Mouse (Mus musculus): ENCODE data around the gene Fbxl8. TPM values are rescaled to one million over a fixed set of nuclear protein-coding genes. Genes with fewer than 3 reads are reported as not detected.

Gene Fbxl8
- total RNA-seq, 2 experiments from 2014 or later: 2.2 to 2.7 TPM

GRCm38 (mm10) chr8:105303874-105304273, 39.4 kb downstream of the Fbxl8 start:
- no peak for DNase-seq (ENCODE audit: low spot score in 2 of 2)

- no peak for DNase-seq (ENCODE audit: low spot score in 2 of 2)
Measured at GRCm38 (mm10) chr8:105304325-105305210, 40.1 kb downstream of the Fbxl8 start.

GRCm38 (mm10) chr8:105305211-105306145, 41.0 kb downstream of the Fbxl8 start, which contains the start of gene Elmo3:
Gene Elmo3, plus strand, starts transcription at chr8:105305601.
- DNase-seq (ENCODE audit: low spot score in 2 of 2): no peak

GRCm38 (mm10) chr8:105306146-105306691, 41.8 kb downstream of the Fbxl8 start:
- no peak for DNase-seq (ENCODE audit: low spot score in 2 of 2)

- no peak for DNase-seq (ENCODE audit: low spot score in 2 of 2)
Measured at GRCm38 (mm10) chr8:105307670-105308069, 43.2 kb downstream of the Fbxl8 start.

- DNase-seq (ENCODE audit: low spot score in 2 of 2): no peak
Measured at GRCm38 (mm10) chr8:105308428-105308827, 44.0 kb downstream of the Fbxl8 start.

GRCm38 (mm10) chr8:105309142-105309847, 44.8 kb downstream of the Fbxl8 start:
- no peak for DNase-seq (ENCODE audit: low spot score in 2 of 2)

GRCm38 (mm10) chr8:105310118-105310517, 45.7 kb downstream of the Fbxl8 start:
- no peak for DNase-seq (ENCODE audit: low spot score in 2 of 2)

- DNase-seq (ENCODE audit: low spot score in 2 of 2): no peak
Measured at GRCm38 (mm10) chr8:105311718-105312117, 47.3 kb downstream of the Fbxl8 start.

GRCm38 (mm10) chr8:105312891-105313481, 48.5 kb downstream of the Fbxl8 start:
- DNase-seq (ENCODE audit: low spot score in 2 of 2): no peak

- DNase-seq (ENCODE audit: low spot score in 2 of 2): no peak
Measured at GRCm38 (mm10) chr8:105313622-105314402, 49.4 kb downstream of the Fbxl8 start.

- DNase-seq (ENCODE audit: low spot score in 2 of 2): no peak
Measured at GRCm38 (mm10) chr8:105315073-105315769, 50.8 kb downstream of the Fbxl8 start.

GRCm38 (mm10) chr8:105317941-105318340, 53.5 kb downstream of the Fbxl8 start:
- no peak for DNase-seq (ENCODE audit: low spot score in 2 of 2)

GRCm38 (mm10) chr8:105318662-105319190, 54.3 kb downstream of the Fbxl8 start:
- DNase-seq (ENCODE audit: low spot score in 2 of 2): no peak

Measured in gastrocnemius, postnatal 4 days (tissue).